Mouse (Mus musculus) limb, embryonic 12.5 days (tissue): ENCODE measurements around the gene Elovl3. TPM values are rescaled to one million over a fixed set of nuclear protein-coding genes. Genes with fewer than 3 reads are reported as not detected.
"Not testable (repeated sequence)": the region's sequence is repeated elsewhere in the genome, so short reads cannot be mapped to it uniquely, and the experiment has no call there.

ENCODE experiments used
- ATAC-seq: fragments of 200-750 bp; cut with Nextera tagmentation; 2 replicates; pipeline ENCODE4 v1.8.0; 2017; ENCODE audit warnings: low read depth, moderate TSS enrichment; ENCODE audit not compliant: insufficient number of reproducible peaks, insufficient read depth, low FRiP score, low TSS enrichment
- H3K27ac ChIP-seq: fragments of 300-500 bp; sonication (generic); 2 replicates; pipeline ENCODE4 v1.5.1; 2016; ENCODE audit warnings: mild to moderate bottlenecking, moderate library complexity
- H3K27me3 ChIP-seq: fragments of 300-500 bp; sonication (generic); 2 replicates; pipeline ENCODE4 v1.6.1; 2016; ENCODE audit warnings: mild to moderate bottlenecking, moderate library complexity
- H3K36me3 ChIP-seq: fragments of 300-500 bp; sonication (generic); 2 replicates; pipeline ENCODE4 v1.6.1; 2016; ENCODE audit warnings: mild to moderate bottlenecking, moderate library complexity
- H3K4me1 ChIP-seq: fragments of 300-500 bp; sonication (generic); replicated peaks from 2 replicates; pipeline ENCODE4 v1.6.1; 2016
- H3K4me2 ChIP-seq: fragments of 300-500 bp; sonication (generic); 2 replicates; pipeline ENCODE4 v1.6.1; 2016; ENCODE audit warnings: mild to moderate bottlenecking, moderate library complexity
- H3K4me3 ChIP-seq: fragments of 300-500 bp; sonication (generic); replicated peaks from 2 replicates; pipeline ENCODE4 v1.5.1; 2016; ENCODE audit warnings: mild to moderate bottlenecking
- H3K9ac ChIP-seq: fragments of 300-500 bp; sonication (generic); replicated peaks from 2 replicates; pipeline ENCODE4 v1.6.1; 2016; ENCODE audit warnings: mild to moderate bottlenecking, moderate library complexity
- H3K9me3 ChIP-seq: fragments of 300-500 bp; sonication (generic); 2 replicates; pipeline ENCODE4 v1.6.1; 2016; ENCODE audit warnings: mild to moderate bottlenecking, moderate library complexity
- WGBS: fragments of 180-500 bp; shearing (Covaris S2); methylation state at CpG from one replicate; pipeline ENCODE4 v1.1.7; 2016; 5-methylcytosine and 5-hydroxymethylcytosine counted together
- polyA plus RNA-seq: library from polyadenylated mRNA; unstranded; fragments of >200 nt; fragmentation: Nextera tagmentation; extraction: Ambion mirVana; gene quantifications from 2 replicates; pipeline ENCODE4 v1.2.1, GENCODE M21; 2016

The Elovl3 gene
- polyA plus RNA-seq, 1 experiment from 2014 or later = 0.53 TPM

- peak overlapping the region; percentile 99 for H3K4me2 ChIP-seq
- peaks cover 31% of the 10 kb centered on the region for H3K4me1 ChIP-seq
- peak; percentile 46 for ATAC-seq
- H3K36me3 ChIP-seq = no peaks in the 10 kb centered on the region
- under 1% methylated on average over 79 of the region's 79 CpGs for WGBS
- H3K9ac ChIP-seq = peak overlapping the region; percentile 58
- no peak overlapping the region for H3K27ac ChIP-seq
- H3K4me3 ChIP-seq = peak overlapping the region; percentile 59
- no peaks in the 10 kb centered on the region for H3K9me3 ChIP-seq
- peaks cover 100% of the 10 kb centered on the region for H3K27me3 ChIP-seq
Observed at GRCm38 (mm10) chr19:46135789-46136638, 4.3 kb downstream of the Elovl3 start.

- H3K4me2 ChIP-seq = peak overlapping the region; percentile 99
- WGBS = 2% methylated on average over 49 of the region's 49 CpGs
- ATAC-seq = no peak
- peaks cover 31% of the 10 kb centered on the region for H3K4me1 ChIP-seq
- peak overlapping the region; percentile 59 for H3K4me3 ChIP-seq
- no peaks in the 10 kb centered on the region for H3K9me3 ChIP-seq
- H3K36me3 ChIP-seq = no peaks in the 10 kb centered on the region
- H3K27ac ChIP-seq = no peak overlapping the region
- H3K9ac ChIP-seq = peak overlapping the region; percentile 58
- peaks cover 100% of the 10 kb centered on the region for H3K27me3 ChIP-seq
Observed at GRCm38 (mm10) chr19:46136639-46137580, 5.2 kb downstream of the Elovl3 start.

- Histone ChIP-seq H3K9ac (no peak overlapping the region), H3K27me3 (peaks cover 100% of the 10 kb centered on the region), H3K4me1 (peaks cover 28% of the 10 kb centered on the region), H3K27ac (no peak overlapping the region; the same call in 1 of the 2 replicates), H3K4me2 (no peak overlapping the region), H3K9me3 (no peaks in the 10 kb centered on the region), H3K4me3 (no peak overlapping the region), H3K36me3 (no peaks in the 10 kb centered on the region)
- ATAC-seq = no peak
- WGBS = 70% methylated on average over 2 of the region's 2 CpGs
Observed at GRCm38 (mm10) chr19:46140324-46140723, 8.6 kb downstream of the Elovl3 start.

GRCm38 (mm10) chr19:46141091-46141490 is 9.4 kb downstream of the Elovl3 start:
- Histone ChIP-seq H3K27ac (no peak overlapping the region), H3K4me1 (peaks cover 20% of the 10 kb centered on the region), H3K4me3 (no peak overlapping the region), H3K36me3 (no peaks in the 10 kb centered on the region), H3K4me2 (peak overlapping the region; percentile 1; the same call in 1 of the 2 replicates), H3K9ac (no peak overlapping the region), H3K27me3 (peaks cover 98% of the 10 kb centered on the region), H3K9me3 (no peaks in the 10 kb centered on the region)
- ATAC-seq = peak; percentile 72
- 21% methylated on average over 6 of the region's 6 CpGs for WGBS

- Histone ChIP-seq H3K36me3 (no peaks in the 10 kb centered on the region), H3K4me3 (peak within 1 kb of the TSS; percentile 54), H3K9ac (peak within 1 kb of the TSS; percentile 40), H3K9me3 (no peaks in the 10 kb centered on the region), H3K4me2 (peak within 1 kb of the TSS; percentile 94), H3K27ac (0 out of 2 replicates have a peak within 1 kb of the TSS, but pooled peaks have one; percentile 41), H3K4me1 (peaks cover 19% of the 10 kb centered on the region), H3K27me3 (peaks cover 79% of the 10 kb centered on the region)
- no peak for ATAC-seq
- WGBS = under 1% methylated on average over 47 of the region's 47 CpGs
Observed at GRCm38 (mm10) chr19:46147511-46148371, 16.0 kb downstream of the Elovl3 start, which contains the start of gene Pitx3. TSS of gene Pitx3 (minus strand) at chr19:46148326.

- no peak overlapping the region for H3K27ac ChIP-seq
- under 1% methylated on average over 26 of the region's 27 CpGs for WGBS
- peaks cover 73% of the 10 kb centered on the region for H3K27me3 ChIP-seq
- no peaks in the 10 kb centered on the region for H3K9me3 ChIP-seq
- no peaks in the 10 kb centered on the region for H3K36me3 ChIP-seq
- H3K4me1 ChIP-seq = peaks cover 23% of the 10 kb centered on the region
- peak overlapping the region; percentile 94 for H3K4me2 ChIP-seq
- peak overlapping the region; percentile 54 for H3K4me3 ChIP-seq
- peak overlapping the region; percentile 40 for H3K9ac ChIP-seq
- peak; percentile 79 for ATAC-seq
Observed at GRCm38 (mm10) chr19:46148372-46148760, 16.7 kb downstream of the Elovl3 start.

- no peaks in the 10 kb centered on the region for H3K9me3 ChIP-seq
- H3K27ac ChIP-seq = no peak overlapping the region
- no peaks in the 10 kb centered on the region for H3K36me3 ChIP-seq
- peaks cover 31% of the 10 kb centered on the region for H3K4me1 ChIP-seq
- peak overlapping the region; percentile 94 for H3K4me2 ChIP-seq
- ATAC-seq = no peak
- H3K4me3 ChIP-seq = peak overlapping the region; percentile 54
- 21% methylated on average over 12 of the region's 12 CpGs for WGBS
- no peak overlapping the region for H3K9ac ChIP-seq
- peaks cover 65% of the 10 kb centered on the region for H3K27me3 ChIP-seq
Observed at GRCm38 (mm10) chr19:46149091-46149490, 17.4 kb downstream of the Elovl3 start.

GRCm38 (mm10) chr19:46152127-46152803 is 20.6 kb downstream of the Elovl3 start, which contains the start of gene Gbf1:
TSS of gene Gbf1 (plus strand) at chr19:46152509.
- Histone ChIP-seq H3K27ac (peak within 1 kb of the TSS; percentile 13; the same call in 1 of the 2 replicates), H3K4me1 (peaks cover 30% of the 10 kb centered on the region), H3K9me3 (no peaks in the 10 kb centered on the region), H3K9ac (peak within 1 kb of the TSS; percentile 66), H3K36me3 (no peaks in the 10 kb centered on the region), H3K4me3 (peak within 1 kb of the TSS; percentile 86), H3K27me3 (peaks cover 38% of the 10 kb centered on the region), H3K4me2 (peak within 1 kb of the TSS; percentile 64)
- under 1% methylated on average over 37 of the region's 37 CpGs for WGBS
- peak; percentile 95 for ATAC-seq

- Histone ChIP-seq H3K4me1 (no peaks in the 10 kb centered on the region), H3K4me3 (no peak overlapping the region), H3K9ac (no peak overlapping the region), H3K36me3 (peaks cover 52% of the 10 kb centered on the region), H3K27me3 (no peaks in the 10 kb centered on the region), H3K9me3 (0 out of 2 replicates have a peak, but pooled peaks cover under 1% of the 10 kb centered on the region), H3K27ac (no peak overlapping the region), H3K4me2 (no peak overlapping the region)
- WGBS = 89% methylated on average over 3 of the region's 3 CpGs
- ATAC-seq = no peak
Observed at GRCm38 (mm10) chr19:46165950-46166349, 34.3 kb downstream of the Elovl3 start.

GRCm38 (mm10) chr19:46167169-46167568 is 35.5 kb downstream of the Elovl3 start:
- H3K27ac ChIP-seq, H3K9ac ChIP-seq, H3K4me3 ChIP-seq, ATAC-seq, H3K4me1 ChIP-seq, H3K4me2 ChIP-seq, H3K9me3 ChIP-seq, H3K27me3 ChIP-seq: not testable (repeated sequence)
- WGBS = 89% methylated on average over 1 of the region's 2 CpGs
- peaks cover 62% of the 10 kb centered on the region for H3K36me3 ChIP-seq
